Mouse (Mus musculus): ENCODE data around the gene Trip11. TPM values are rescaled to one million over a fixed set of nuclear protein-coding genes. Genes with fewer than 3 reads are reported as not detected.
"Not testable (repeated sequence)": the region's sequence is repeated elsewhere in the genome, so short reads cannot be mapped to it uniquely, and the experiment has no call there.

The Trip11 gene
- total RNA-seq (2021): 10 to 100 TPM; 30.8 to 33.8 TPM
- long read RNA-seq, full-length matches to known transcripts: 2 of 7 reads
- long read RNA-seq, partial matches to known transcripts: 1 of 7 reads
- long read RNA-seq, other reads (novel, unspliced or antisense): 4 of 7 reads

GRCm38 (mm10) chr12:101912626-101913490 is at the start of gene Trip11:
Trip11 (minus strand) TSS chr12:101913267.
- DNase-seq (ENCODE audit: low spot score in 2 of 2): peak; percentile 85 to 95

GRCm38 (mm10) chr12:101958960-101959780 is 46.1 kb upstream of the Trip11 start:
- DNase-seq (ENCODE audit: low spot score in 2 of 2): not testable (repeated sequence)

GRCm38 (mm10) chr12:101958556-101958955 is 45.5 kb upstream of the Trip11 start:
- no peak for DNase-seq (ENCODE audit: low spot score in 2 of 2)

GRCm38 (mm10) chr12:101957942-101958544 is 45.0 kb upstream of the Trip11 start, which contains the start of gene Atxn3:
Atxn3 (minus strand) TSS chr12:101958246.
- peak; percentile 96 to 98 for DNase-seq (ENCODE audit: low spot score in 2 of 2)

- DNase-seq (ENCODE audit: low spot score in 2 of 2): no peak
These were observed 44.2 kb upstream of the Trip11 start for GRCm38 (mm10) chr12:101957079-101957941.

- DNase-seq (ENCODE audit: low spot score in 2 of 2): not testable (repeated sequence)
These were observed 42.8 kb upstream of the Trip11 start for GRCm38 (mm10) chr12:101955821-101956220.

GRCm38 (mm10) chr12:101948801-101949200 is 35.7 kb upstream of the Trip11 start:
- no peak for DNase-seq (ENCODE audit: low spot score in 2 of 2)

GRCm38 (mm10) chr12:101947986-101948385 is 34.9 kb upstream of the Trip11 start:
- DNase-seq (ENCODE audit: low spot score in 2 of 2): peak in 1 of 2 experiments; percentile 38

GRCm38 (mm10) chr12:101937572-101937971 is 24.5 kb upstream of the Trip11 start:
- DNase-seq (ENCODE audit: low spot score in 2 of 2): no peak

- DNase-seq (ENCODE audit: low spot score in 2 of 2): peak in 1 of 2 experiments; percentile 46
These were observed 22.2 kb upstream of the Trip11 start for GRCm38 (mm10) chr12:101935223-101935622.

- no peak for DNase-seq (ENCODE audit: low spot score in 2 of 2)
These were observed 15.4 kb upstream of the Trip11 start for GRCm38 (mm10) chr12:101928423-101928822.

- DNase-seq (ENCODE audit: low spot score in 2 of 2): no peak
These were observed 9.2 kb upstream of the Trip11 start for GRCm38 (mm10) chr12:101922313-101922712.

- no peak for DNase-seq (ENCODE audit: low spot score in 2 of 2)
These were observed 6.8 kb upstream of the Trip11 start for GRCm38 (mm10) chr12:101919847-101920246.

- DNase-seq (ENCODE audit: low spot score in 2 of 2): no peak
These were observed 4.1 kb upstream of the Trip11 start for GRCm38 (mm10) chr12:101917165-101917564.

- DNase-seq (ENCODE audit: low spot score in 2 of 2): no peak
These were observed 1.7 kb downstream of the Trip11 start for GRCm38 (mm10) chr12:101911346-101911745.

- no peak for DNase-seq (ENCODE audit: low spot score in 2 of 2)
These were observed 2.7 kb downstream of the Trip11 start for GRCm38 (mm10) chr12:101910360-101910759.

- no peak for DNase-seq (ENCODE audit: low spot score in 2 of 2)
These were observed 7.2 kb downstream of the Trip11 start for GRCm38 (mm10) chr12:101905817-101906216.

GRCm38 (mm10) chr12:101904906-101905305 is 8.2 kb downstream of the Trip11 start:
- DNase-seq (ENCODE audit: low spot score in 2 of 2): no peak

- no peak for DNase-seq (ENCODE audit: low spot score in 2 of 2)
These were observed 8.9 kb downstream of the Trip11 start for GRCm38 (mm10) chr12:101904170-101904569.

GRCm38 (mm10) chr12:101899671-101900245 is 13.3 kb downstream of the Trip11 start:
- DNase-seq (ENCODE audit: low spot score in 2 of 2): no peak

Measured in layer of hippocampus, adult 18-20 months (tissue).